Mouse (Mus musculus) central nervous system, embryonic 14 days (tissue): ENCODE results near the gene Lmntd2. TPM values are rescaled to one million over a fixed set of nuclear protein-coding genes. Genes with fewer than 3 reads are reported as not detected.

Source experiments
- polyA plus RNA-seq: library from polyadenylated mRNA; depleted of rRNA; stranded (reverse); fragments of >200 nt; gene quantifications from 2 replicates; pipeline ENCODE4 v1.2.3, GENCODE M21; 2012; rRNA removed

The Lmntd2 gene
- 4.9 and 5.2 TPM in 2 replicates for polyA plus RNA-seq

DNA sequence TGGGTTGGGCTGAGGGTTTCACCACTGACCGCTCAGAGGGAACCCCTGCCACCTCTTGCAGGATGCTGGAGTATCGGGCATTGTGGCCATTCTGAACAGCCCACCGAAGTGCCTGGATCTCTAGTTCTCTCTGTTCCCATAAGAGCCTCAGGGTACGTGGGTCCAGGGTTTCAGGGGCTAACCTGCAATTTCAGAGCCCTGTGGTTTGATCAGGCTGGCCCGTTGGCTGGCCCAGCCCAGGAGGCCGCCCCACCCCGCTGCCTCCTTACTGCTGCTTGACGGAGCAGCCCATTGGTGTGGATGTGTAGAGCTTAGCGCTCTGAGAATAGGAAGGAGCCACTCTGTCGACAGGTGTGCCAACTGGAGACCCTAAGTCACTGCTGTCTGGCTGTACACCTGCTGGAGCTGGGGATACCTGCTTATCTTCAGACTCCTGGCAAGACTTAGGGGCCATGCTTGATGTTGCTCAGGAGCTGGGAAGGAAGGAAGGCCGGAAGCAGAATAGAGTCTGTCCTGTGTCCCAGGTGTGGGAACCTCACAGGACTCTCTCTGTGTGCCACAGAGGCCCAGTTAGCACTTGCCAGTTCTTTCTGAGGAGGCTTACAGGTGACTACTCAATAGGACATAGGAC lies at the start of gene Lmntd2:
Lmntd2 (minus strand) TSS at position 476 of the 631 bp plus-strand sequence.

GRCm38 (mm10) chr7:141228279-141229067 lies 14.6 kb upstream of the Lmntd2 start, which contains the start of gene Phrf1:
TSS of gene Phrf1 (plus strand) at chr7:141228784.

GRCm38 (mm10) chr7:141215101-141215879 lies 1.4 kb upstream of the Lmntd2 start, which contains the start of gene Rassf7:
TSS of gene Rassf7 (plus strand) at chr7:141215860.

DNA sequence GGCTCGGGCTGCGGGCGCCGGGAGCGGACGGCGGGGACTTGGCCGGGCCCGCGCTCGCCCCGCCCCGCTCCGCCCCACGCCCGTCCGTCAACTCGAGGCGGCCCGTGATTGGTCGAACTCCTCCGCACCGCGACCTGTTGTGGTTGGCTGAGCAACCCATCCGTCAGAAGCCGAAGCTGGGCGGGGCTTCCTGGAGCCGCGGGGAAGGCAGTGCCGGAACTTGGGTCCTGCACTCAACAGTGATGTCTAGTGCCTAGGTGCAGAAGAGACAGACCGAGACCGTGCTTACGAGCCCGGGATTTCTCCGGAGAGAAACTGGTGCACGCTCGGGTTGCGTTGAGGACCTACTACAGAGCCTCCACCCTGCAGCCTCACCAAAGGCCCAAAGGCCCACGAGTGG lies 19.9 kb downstream of the Lmntd2 start, which contains the start of the genes Hras and Lrrc56:
Hras (minus strand) TSS at position 58 of the 400 bp plus-strand sequence.
Lrrc56 (plus strand) TSS at position 210 of the 400 bp plus-strand sequence.

DNA sequence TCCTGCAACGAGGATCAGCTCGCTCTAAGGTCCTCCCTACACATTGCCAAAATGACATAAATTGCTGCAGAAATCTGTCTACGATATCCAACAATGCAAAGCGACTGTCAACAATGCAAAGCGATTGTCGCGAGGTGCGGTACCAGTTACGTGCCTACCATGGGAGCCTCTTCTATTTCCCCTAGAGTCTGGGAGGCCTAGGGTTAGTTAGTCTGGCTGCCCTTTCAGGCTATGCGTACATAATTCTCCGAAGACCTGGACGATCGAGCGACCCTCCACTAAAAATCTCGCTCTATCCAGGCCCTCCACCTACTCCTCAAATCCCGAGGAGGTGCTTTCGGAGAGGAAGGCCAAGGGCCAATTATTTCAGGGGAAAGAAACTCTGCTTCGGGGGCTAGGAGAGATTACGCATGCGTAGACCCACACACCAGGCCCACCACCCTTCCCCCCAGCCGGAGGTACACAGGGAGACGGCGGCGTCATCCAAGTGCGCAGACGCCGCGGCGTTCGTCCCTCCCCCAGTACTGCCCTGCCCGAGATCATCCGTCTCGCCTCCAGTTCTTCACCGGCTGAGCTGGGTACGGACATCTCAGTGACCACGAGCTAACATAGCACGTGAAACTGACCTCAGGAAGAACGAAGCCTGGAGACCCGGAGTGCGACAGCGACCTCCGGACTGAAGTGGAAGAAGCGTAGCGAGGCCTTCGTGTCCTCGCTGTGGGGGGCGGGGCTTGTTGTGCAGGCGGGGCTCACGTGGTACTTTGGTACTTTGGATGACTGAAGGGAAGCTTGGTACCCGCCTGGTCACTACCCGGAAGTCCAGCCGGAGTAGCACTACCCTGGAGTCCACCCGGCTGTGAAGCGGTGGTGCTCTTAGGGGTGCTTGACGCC lies 41.5 kb downstream of the Lmntd2 start, which contains the start of gene Rnh1:
Rnh1 (minus strand) TSS at position 742 of the 891 bp plus-strand sequence.

Other genes starting within 250 kb of the Lmntd2 start
- 32.8 and 55.0 TPM in 2 replicates for gene Ifitm1, start 246.9 kb downstream of the Lmntd2 start, polyA plus RNA-seq
- 31.0 and 57.6 TPM in 2 replicates for gene Ifitm3, start 203.3 kb downstream of the Lmntd2 start, polyA plus RNA-seq
- gene Ifitm6, start 196.2 kb downstream of the Lmntd2 start, polyA plus RNA-seq: 0.86 and 1.2 TPM in 2 replicates
- not detected in 2 replicates for gene Gm17387, start 184.9 kb downstream of the Lmntd2 start, polyA plus RNA-seq
- gene B4galnt4, start 153.0 kb downstream of the Lmntd2 start, polyA plus RNA-seq: 154 and 158 TPM in 2 replicates
- 0.28 and 4.0 TPM in 2 replicates for gene Pkp3, start 135.9 kb downstream of the Lmntd2 start, polyA plus RNA-seq
- gene Sigirr, start 113.5 kb downstream of the Lmntd2 start, polyA plus RNA-seq: 1.4 and 2.1 TPM in 2 replicates
- gene Ano9, start 96.3 kb downstream of the Lmntd2 start, polyA plus RNA-seq: 0.33 and 1.8 TPM in 2 replicates
- 49.2 and 50.0 TPM in 2 replicates for gene Ptdss2, start 91.7 kb downstream of the Lmntd2 start, polyA plus RNA-seq
- gene Rnh1, start 41.2 kb downstream of the Lmntd2 start, polyA plus RNA-seq: 49.4 and 54.4 TPM in 2 replicates
- gene Hras, start 20.1 kb downstream of the Lmntd2 start, polyA plus RNA-seq: 138 and 141 TPM in 2 replicates
- gene Lrrc56, start 19.9 kb downstream of the Lmntd2 start, polyA plus RNA-seq: 16.0 and 18.6 TPM in 2 replicates
- gene Rassf7, start 1.8 kb upstream of the Lmntd2 start, polyA plus RNA-seq: 29.0 and 31.4 TPM in 2 replicates
- 33.3 and 39.2 TPM in 2 replicates for gene Phrf1, start 14.7 kb upstream of the Lmntd2 start, polyA plus RNA-seq
- gene Irf7, start 52.4 kb upstream of the Lmntd2 start, polyA plus RNA-seq: 6.9 and 11.5 TPM in 2 replicates
- gene Cdhr5, start 62.7 kb upstream of the Lmntd2 start, polyA plus RNA-seq: 0.01 and 0.03 TPM in 2 replicates
- 1.7 and 4.0 TPM in 2 replicates for gene Sct, start 65.1 kb upstream of the Lmntd2 start, polyA plus RNA-seq
- 1.1 TPM in 2 replicates for gene Drd4, start 77.9 kb upstream of the Lmntd2 start, polyA plus RNA-seq
- 74.1 and 82.3 TPM in 2 replicates for gene Deaf1, start 113.6 kb upstream of the Lmntd2 start, polyA plus RNA-seq
- 75.9 and 79.9 TPM in 2 replicates for gene Tmem80, start 113.7 kb upstream of the Lmntd2 start, polyA plus RNA-seq
- gene Eps8l2, start 124.8 kb upstream of the Lmntd2 start, polyA plus RNA-seq: 0.98 and 3.3 TPM in 2 replicates
- 259 and 309 TPM in 2 replicates for gene Taldo1, start 178.1 kb upstream of the Lmntd2 start, polyA plus RNA-seq
- gene Gatd1, start 200.1 kb upstream of the Lmntd2 start, polyA plus RNA-seq: 68.5 and 73.1 TPM in 2 replicates
- 34.4 and 41.7 TPM in 2 replicates for gene Cend1, start 215.4 kb upstream of the Lmntd2 start, polyA plus RNA-seq
- 129 and 134 TPM in 2 replicates for gene Slc25a22, start 223.8 kb upstream of the Lmntd2 start, polyA plus RNA-seq
- 17.0 and 20.2 TPM in 2 replicates for gene Pidd1, start 229.9 kb upstream of the Lmntd2 start, polyA plus RNA-seq
- gene Rplp2, start 233.3 kb upstream of the Lmntd2 start, polyA plus RNA-seq: 1,057 and 1,069 TPM in 2 replicates
- gene Pnpla2, start 241.1 kb upstream of the Lmntd2 start, polyA plus RNA-seq: 16.5 and 18.9 TPM in 2 replicates
- gene Cracr2b, start 247.0 kb upstream of the Lmntd2 start, polyA plus RNA-seq: 4.3 and 5.9 TPM in 2 replicates